Mouse (Mus musculus): ENCODE measurements around the gene Nav1.

Gene Nav1

DNA sequence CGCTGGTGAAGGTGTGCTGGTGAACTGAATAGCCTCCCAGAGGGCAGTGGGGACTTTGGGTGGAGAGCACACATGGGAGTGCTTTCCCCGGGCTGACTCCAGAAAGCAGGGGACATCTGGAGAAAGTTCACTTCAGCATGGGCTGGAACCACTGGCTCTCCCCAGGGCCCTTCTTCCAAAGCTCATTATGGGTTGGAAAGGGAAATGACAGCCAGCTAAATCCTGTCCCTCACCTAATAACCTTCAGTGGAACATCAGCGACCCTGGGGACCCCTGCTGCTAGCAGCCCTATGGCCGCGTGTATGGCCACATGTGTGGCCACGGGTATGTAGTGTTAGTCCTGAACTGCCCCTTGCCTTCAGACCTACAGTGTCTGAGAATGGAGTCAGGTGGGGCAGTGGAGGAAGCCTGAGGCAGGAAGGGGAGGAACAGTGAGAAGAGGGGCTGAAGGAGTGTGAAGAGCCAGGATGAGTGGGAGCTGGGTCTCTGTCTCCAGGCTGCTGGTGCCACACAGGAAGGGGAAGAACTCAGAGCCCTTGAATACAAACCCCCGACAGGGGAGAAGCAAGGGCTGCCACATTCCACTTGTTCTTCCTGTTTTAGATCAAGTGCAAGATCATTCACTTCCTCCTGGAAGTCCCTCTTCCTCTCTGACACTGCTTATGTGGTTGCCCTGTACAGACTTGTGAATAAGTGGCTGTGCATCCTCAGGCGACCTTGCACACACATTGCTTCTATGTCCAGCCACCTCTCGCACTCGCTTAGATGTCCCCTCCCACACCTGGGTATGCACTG lies 90.4 kb downstream of the Nav1 start:
- no peak for DNase-seq (ENCODE audit: low spot score in 2 of 2)

DNA sequence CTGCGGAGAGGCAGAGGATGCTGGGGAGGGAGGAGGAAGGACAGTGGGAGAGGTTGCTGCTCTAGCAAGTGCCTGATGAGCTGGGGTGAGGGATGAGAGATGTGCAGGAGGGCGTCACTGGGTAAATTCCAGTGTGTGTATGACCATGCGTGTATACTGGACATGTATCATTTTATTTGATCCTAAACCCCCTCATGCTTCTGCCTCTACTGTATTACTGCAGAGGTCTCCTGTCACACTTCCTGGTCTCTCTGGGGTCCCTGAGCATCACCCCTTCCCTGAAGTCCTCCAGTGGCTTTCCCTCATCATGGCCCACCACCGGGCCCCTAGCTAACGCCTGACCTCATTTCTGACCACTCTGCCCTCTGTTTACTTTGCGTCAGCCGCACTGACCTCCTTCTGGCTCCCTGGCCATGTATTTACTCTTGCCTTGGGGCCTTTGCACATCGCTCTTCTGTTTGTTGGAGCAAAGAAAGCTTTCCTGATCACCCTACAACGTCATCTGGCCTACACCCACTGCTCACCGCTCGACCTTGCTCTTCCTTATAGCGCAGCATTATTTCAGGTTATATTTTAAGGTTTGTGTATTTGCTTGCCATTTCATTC lies 91.4 kb downstream of the Nav1 start:
- DNase-seq (ENCODE audit: low spot score in 2 of 2), result no peak

DNA sequence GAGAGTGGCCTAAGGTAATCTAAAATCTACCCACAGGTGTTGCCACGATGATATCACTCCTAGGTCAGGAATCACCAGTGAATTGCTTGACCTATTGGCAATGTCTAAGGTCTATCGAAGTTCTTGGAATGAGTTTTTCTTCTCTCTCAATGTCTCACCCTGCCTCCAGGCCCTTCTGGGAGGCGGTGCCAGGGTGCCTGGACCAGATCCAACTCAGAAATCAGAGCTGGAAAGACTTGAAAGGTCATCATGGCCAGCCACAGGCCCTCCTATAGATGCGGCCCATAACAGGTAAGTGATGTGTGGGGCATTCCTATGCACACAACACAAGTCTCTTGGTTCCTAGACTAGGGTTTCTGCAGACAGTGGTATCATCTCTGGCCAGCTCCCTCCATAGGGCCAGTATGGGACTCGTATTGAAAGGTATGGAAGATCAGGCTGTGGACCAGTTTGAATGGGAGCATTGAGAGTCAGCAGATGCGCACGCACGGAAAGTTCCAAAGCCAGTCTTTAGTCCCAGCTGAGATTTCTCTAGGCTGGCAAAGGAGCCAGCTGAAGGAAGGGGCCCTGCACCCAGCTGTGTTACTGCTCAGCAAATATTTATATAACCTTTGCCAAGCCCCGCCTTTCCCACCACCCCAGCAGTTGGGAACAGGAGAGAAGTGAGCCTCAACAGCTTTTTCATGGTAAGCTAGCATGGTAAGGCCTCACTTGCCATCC lies 92.0 kb downstream of the Nav1 start:
- DNase-seq (ENCODE audit: low spot score in 2 of 2), result no peak

DNA sequence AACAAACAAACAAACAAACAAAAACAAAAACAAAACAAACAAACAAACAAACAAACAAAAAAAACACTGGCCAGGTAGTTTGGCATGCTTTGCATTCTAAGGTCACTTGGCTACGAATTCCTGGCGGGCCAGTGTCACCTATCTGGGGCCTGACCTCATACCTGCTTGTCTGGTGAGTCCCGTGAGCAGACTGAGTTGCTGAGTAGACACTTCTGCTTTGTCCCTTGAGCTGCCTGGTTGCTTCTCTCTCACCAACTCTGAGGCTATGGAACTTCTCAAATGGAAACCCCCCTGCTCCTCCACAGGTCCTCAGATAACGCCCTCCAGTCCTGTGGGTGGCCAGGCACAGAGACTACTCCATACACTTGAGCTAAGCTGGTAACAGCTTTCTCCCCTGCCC lies 93.0 kb downstream of the Nav1 start:
- DNase-seq (ENCODE audit: low spot score in 2 of 2), result no peak

DNA sequence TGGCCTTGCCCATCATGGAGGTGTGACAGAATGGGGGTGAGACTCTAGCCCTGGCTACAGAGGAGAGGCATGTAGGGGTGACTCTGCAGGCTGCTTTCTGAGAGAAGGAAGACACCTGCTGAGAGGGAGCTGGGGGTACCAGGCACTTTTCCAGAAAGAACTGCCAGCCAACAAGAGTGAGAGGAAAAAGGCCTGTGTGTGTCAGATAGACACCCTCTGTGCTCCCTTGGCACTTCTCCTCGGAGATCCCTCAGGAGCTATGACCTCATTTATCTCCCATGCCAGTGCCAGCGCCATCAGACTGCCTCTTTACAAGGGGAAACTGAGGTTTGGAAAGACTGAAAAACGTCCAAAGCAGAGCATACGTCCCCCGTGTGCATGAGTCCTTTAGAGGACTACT lies 93.6 kb downstream of the Nav1 start:
- DNase-seq (ENCODE audit: low spot score in 2 of 2), result no peak

DNA sequence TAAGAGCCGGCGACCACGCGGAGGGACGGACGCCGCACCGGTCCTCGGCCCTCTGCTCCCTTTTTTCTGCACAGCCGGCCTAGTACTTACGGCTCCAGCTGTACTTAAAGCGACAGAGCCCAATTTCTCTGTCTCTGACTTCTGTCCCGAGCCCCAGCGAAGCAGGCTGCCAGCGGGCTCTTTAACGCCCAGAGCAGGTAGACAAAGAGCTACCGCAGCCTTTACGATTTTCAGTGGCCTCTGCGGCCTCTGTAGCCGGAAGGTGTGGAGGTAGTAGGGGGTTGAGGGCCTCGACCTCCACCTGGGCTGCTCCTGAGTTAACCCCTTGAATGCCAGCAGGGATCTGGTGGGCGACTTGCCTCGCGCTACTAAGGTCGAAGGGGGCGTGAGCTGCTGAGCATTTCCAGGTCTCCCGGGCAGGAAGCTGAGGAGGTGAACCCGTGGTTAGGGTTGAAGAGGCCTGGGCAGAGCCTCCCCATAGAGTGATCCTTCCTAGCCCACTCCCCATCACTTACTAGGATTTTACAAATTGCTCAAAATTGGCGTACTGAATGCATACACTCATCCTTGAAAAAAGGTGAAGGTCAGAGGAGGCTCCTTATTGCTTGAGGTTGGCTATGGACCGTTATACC lies 96.6 kb downstream of the Nav1 start:
- DNase-seq (ENCODE audit: low spot score in 2 of 2), result peak in 1 of 2 experiments; percentile 43

DNA sequence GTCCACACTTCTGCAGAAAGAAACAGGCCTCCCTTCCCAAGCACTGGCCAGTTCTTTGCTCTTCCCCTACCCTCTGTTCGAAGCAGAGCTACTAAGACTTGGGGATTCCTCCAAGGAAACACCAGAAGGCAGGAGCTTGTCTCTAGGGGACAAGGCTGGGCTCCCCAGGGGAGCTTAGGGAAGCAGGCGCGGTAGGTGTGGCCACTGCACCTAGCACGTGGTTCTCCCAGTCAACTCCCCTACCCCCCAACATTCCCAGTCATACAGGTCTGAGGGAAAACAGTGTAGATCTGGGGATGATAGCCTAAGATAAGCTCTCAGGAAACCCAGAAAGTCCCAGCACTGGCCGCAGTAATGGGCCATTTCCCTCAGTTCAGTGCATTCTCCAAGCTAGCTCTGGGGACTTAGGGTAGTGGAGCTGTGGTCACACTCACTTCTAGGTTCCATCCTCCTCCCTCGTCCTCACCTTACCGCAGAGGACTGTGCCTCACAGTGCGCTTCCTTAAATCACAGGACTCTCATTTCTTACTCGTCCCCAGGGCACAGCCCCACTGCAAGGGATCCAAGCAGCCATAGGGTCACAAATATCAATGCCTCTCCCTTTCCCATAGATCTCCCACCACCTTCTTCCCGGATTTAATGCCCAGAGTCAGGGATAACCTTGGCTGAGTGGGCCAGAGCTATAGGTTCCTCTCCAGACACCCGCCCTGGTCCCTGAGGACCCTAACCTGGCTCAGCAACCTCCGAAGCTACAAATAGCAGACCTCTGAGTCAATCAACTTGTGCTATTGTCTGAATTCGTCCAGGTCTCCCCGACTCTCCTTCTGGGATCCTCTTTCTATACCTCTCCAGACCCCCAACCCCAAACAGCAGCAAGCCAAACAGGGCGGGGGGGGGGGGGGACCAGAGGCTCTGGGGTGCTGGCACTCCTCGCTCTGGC lies 97.7 kb downstream of the Nav1 start:
- no peak for DNase-seq (ENCODE audit: low spot score in 2 of 2)

DNA sequence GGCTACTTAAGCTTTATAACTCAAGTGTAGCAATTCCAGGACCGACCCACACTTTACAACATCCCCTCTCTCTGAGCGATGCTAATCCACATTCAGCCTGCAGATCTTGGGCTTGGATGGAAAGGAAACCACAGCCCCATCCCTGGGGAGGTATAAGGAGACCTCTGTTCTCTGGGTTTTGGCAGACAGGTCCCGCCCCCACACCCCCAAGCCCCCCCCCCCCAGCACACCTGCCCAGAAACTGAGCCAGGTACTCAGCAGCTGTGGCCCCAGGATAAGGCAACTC lies 98.8 kb downstream of the Nav1 start:
- DNase-seq (ENCODE audit: low spot score in 2 of 2), result no peak

DNA sequence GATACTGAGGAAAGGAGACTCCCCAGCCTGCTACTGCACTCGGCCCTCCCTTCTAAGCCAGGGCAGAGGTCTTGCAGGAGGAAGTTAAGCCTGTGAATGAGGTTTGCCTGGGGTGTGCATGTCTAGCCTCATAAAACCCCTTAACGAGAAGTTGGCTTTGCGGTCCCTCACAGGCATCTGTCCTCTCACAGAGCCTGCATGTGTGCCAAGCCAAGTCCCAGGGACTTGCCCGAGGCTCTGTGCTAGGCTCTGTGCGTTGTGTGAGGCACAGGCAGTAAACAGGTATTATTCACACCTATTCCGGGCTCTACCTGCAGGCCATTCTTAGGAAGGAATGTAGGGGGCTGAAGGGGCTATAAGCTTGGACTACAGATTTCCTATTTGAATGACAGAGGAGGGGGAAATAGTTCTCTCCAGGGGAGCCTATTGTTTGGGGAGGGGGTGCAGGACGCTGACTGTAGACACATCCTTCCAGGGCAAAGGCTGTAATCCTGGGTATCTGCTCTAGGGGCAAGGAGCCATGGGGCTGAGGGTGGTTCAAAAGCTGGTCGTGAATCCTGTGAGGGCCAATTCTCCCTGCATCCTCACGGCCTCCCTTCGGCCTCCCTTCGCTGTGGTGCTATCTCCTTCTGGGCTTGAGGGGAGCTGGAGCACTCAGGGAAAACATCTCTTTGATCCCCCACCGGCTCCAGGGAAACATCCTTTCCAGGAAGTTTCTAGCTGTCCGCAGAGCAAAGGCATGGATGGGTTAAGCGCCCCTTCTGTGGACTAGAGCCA lies 99.3 kb downstream of the Nav1 start:
- no peak for DNase-seq (ENCODE audit: low spot score in 2 of 2)

DNA sequence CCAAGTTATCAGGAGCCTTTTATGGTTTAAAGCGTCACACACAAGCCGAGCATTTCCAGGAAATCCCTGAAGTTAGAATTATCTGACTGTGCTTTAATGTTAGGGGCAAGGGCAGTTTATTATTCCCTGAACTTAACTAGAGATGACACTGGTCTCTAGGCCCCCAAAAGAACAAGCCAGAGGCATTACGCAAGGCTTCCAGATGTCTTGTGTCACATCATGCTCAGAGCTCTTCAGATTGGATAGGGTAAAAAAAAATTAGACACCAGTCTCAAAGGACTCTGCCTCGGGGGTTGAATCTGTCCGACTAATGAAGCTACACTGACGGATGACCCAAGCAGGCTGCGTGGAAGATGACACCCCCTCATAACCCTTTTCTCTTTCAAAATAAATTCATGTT lies 101.6 kb downstream of the Nav1 start:
- DNase-seq (ENCODE audit: low spot score in 2 of 2), result no peak

DNA sequence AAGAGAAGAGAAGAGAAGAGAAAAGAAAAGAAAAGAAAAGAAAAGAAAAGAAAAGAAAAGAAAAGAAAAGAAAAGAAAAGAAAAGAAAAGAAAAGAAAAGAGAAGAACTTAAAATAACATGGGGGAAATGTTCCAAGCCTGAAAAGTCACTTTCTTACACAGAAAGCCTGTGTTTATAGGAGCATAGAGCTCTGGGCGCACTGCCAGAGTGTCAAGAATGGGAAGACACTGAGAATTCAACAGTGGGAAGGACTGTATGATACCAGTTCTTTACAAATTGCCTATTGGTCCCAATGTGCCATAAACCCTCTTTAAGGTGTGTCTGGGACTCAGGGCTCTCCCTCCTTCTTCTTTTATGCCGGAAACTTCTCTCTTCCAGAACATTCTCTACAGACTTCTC lies 103.7 kb downstream of the Nav1 start:
- DNase-seq (ENCODE audit: low spot score in 2 of 2), result no peak

DNA sequence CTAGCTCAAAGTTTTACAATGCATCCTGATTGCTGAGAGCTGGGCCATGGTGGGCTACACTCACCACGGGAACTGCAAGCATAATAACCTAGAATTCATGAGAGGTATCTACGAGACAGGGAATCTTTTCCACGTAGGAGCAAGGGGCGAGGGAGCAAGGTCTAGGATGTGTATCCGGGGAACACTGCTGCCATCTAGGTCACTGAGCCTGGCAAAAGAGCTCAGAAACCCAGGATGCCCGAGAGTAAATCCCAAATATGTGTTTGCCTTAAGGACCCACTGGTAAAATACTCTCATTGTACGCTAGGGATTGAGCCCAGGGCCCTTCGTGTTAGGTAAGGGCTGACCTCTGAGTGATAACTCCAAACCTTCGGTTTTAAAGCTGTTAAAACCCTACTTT lies 104.3 kb downstream of the Nav1 start:
- no peak for DNase-seq (ENCODE audit: low spot score in 2 of 2)

DNA sequence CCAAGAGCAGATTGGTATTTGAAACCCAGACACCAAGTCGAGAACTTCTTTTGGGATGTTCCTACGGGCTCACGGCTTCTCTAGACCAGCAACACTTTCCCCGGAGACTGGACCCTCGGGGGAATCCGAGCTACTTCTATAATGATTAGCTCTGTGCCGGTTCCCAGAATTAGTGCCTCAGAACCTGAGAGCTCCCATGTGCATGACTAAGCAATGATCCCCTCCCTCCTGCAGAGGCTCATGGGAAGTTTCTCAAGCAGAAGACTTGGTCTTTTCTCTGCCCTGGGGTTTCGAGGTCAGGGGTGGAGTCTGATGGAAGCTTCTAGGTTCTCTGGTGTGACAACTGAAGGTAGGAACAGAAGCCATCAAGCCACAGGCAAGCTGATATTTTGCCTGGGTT lies 105.0 kb downstream of the Nav1 start:
- DNase-seq (ENCODE audit: low spot score in 2 of 2), result no peak

DNA sequence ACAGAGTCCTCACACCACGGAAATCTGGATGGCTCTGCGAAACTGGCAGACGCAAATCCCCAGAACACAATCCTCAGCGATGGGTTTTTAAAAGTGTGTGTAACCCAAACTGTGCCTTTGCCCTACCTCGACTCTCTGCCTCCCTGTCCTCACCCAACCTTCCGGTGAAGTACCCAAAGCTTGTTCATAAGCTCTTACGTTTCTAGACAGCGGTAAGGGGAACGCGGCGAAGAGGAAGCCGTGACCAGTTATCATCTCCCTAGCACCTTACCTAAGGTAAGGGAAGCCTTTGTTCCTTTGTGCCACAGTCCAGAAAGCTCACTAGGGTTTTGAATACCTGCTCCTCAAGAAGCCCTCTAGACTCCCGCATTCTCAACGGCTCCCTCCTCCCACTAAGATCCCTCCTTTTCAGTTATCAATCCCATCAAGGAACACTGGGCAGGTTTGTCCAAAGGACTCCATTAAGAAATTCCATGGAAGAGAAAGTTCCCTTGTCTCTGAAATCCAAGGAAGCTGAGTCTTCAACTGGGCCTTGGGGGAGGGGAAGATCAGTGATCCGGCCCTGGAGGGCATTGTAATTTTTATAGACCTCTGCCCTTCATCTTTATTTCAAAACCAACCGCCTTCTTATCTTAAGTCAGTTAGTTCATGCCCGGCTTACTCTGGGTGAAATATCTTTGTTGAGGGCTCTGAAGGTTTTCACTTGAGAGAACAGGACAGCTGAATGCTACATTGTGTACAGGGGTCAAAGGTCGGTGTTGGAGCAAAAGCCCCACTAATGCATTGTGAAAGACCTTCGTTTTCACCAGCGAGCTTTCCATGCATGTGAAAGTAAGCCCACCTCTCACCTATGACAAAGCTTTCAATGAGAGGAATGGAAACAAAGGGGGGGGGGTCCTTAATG lies 108.4 kb downstream of the Nav1 start:
- no peak for DNase-seq (ENCODE audit: low spot score in 2 of 2)

DNA sequence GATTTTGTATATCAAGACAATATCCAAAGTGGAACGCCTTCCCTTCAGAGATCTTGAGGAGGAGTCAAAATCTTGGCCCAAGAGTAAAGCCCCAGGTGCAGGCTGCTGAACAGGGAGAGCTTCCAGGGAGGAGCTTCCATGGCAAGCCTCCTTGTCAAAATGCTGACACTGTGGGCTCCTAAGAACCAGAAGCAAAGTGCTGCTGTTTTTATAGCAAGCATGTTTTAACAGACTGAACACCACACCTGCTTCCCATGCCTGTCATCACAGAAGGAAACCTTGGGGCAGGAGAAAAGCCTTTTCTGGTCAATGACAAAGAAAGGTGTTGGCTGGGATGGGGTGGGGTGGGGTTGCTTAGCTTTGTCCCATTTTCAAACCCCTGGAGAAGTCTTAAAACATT lies 112.0 kb downstream of the Nav1 start:
- no peak for DNase-seq (ENCODE audit: low spot score in 2 of 2)

DNA sequence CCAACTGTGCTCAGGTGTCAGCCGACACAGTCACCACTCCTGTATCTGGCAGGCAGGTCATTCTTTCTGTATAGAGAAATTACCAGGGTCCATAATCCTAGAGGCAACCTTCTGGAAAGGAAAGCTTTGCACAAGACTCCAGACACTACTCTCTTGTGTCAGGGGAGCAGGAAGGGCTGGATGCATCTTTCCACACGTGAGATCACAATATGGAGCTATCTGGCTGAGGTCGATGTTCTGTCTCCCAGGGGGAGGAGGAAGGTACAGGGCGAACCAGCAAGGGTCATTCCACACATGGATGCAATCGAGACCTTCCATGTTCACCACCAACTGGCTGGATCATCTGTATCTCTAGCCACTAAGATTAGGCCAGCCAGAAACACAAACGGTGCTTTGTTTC lies 113.2 kb downstream of the Nav1 start:
- no peak for DNase-seq (ENCODE audit: low spot score in 2 of 2)

DNA sequence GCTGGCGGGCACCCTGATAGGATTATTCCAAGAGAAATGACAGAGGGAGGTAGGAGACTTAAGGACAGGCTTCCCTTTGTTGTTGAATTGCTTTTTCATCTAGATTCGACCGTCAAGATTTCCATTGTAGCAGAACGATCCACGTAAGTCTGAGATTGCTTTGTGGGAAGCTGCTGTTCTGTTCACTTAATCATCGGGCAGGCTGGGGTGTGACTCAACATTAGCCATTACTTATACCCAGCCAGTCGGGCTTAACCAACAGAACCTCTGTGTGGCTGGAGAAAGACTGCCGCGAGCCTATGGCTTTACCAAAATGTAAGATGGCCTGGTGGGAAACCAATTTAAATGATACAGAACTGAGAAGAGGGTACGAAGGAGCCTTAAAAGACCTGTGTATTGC lies 114.7 kb downstream of the Nav1 start:
- DNase-seq (ENCODE audit: low spot score in 2 of 2), result no peak

DNA sequence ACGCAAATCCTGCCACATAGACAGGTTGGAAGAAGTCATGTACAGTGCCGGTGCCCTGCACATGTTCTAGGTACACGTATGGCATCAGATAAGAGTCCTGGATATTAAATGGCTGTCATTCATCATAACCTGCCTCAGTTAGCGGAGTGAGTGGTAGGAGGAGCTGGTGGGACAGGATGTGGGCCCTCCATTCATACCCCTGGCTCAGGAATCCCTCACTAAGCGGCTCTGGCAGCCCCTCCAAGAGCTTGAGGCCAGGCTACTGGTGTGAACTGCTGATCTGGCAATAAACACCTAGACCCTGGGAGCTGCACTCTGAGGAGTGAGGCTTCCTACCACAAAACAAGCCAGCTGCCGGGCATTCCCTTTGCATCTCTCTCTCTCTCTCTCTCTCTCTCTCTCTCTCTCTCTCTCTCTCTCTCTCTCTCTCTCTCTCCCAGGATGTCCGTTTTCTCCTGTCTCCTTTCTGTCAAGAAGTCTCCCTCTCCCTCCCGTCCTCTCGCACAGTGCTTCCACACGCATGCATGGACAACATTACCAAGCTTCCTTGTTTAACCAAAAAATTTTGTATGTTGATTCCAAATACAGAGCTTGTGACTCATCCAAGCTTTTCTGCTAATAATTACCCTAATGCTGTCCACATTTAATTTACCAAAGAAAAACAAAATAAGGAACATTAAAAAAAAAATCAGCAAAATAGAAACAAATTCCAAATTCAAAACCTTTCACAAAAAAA lies 116.0 kb downstream of the Nav1 start:
- DNase-seq (ENCODE audit: low spot score in 2 of 2), result no peak

DNA sequence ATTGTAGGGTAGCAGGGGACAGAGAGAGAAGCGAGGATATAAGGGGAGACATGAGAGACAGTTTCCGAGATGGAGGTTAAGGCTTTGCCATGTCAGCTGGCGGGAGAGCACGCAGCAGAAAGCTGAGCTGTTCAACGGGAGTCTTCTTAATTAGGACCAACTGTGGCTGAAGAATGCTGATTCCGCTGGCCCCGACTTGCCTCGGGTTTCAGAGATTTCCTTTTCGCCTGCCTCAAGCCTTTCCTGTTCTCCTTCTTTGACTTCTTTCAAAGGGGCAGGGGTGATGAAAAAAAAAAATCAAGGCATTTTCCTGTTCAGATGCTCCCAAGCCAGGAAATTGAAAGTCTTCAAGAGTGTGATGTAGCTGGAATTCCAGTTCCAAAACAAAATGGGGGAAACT lies 118.2 kb downstream of the Nav1 start:
- no peak for DNase-seq (ENCODE audit: low spot score in 2 of 2)
